Comparison of ENCODE assay signal across 8 mouse cellular contexts in genomic region chr8:72548644-72549313, GRCm38 (mm10). TPM values are rescaled to one million over a fixed set of nuclear protein-coding genes. Genes with fewer than 3 reads are reported as not detected.
DNase-seq lines count a peak whose midpoint lies in the region; ATAC-seq and TF ChIP-seq lines count a peak whose summit lies in the region.

No protein-coding gene starts in this region.

- no peak for DNase-seq in heart, embryonic 10.5 days (ENCODE audit: low spot score)
- DNase-seq in heart, postnatal 10 days: no peak
- peak; percentile 44 for DNase-seq in MEL-GATA-1-ER (ENCODE audit: extremely low read depth, low read depth)
- no peak for DNase-seq in midbrain, embryonic 10.5 days (ENCODE audit: low spot score)
- DNase-seq in thymus, postnatal 0 days (ENCODE audit: low spot score): no peak
- DNase-seq in Muller cell, postnatal 12 days (ENCODE audit: inconsistent ontology term): no peak

- ATAC-seq in forebrain, embryonic 12.5 days (ENCODE audit: low FRiP score): peak; percentile 75
- peak; percentile 62 for ATAC-seq in intestine, postnatal 0 days

- intact Hi-C loops in heart, postnatal 10 days (cut with DNase I): loop anchor here (1.0 to 5.0 kb wide), 2 partner anchors 56 to 126 kb away; partner anchors contain the start of genes Eps15l1 and Slc35e1

- peaks cover 26% of the 10 kb centered on the region for H3K4me1 ChIP-seq in heart, embryonic 10.5 days
- H3K4me1 ChIP-seq in forebrain, embryonic 12.5 days: peaks cover 30% of the 10 kb centered on the region
- peaks cover 10% of the 10 kb centered on the region; the same call in 1 of the 2 replicates for H3K4me1 ChIP-seq in intestine, postnatal 0 days (replicated peaks; ENCODE audit: control insufficient read depth, insufficient read depth, low read length)
- H3K4me1 ChIP-seq in midbrain, embryonic 10.5 days: peaks cover 35% of the 10 kb centered on the region

- under 1% methylated on average over 45 of the region's 45 CpGs for WGBS in heart, embryonic 10.5 days
- under 1% methylated on average over 45 of the region's 45 CpGs for WGBS in forebrain, embryonic 12.5 days
- under 1% methylated on average over 44 of the region's 45 CpGs for WGBS in intestine, postnatal 0 days
- WGBS in midbrain, embryonic 10.5 days: under 1% methylated on average over 45 of the region's 45 CpGs

- peak overlapping the region; percentile 96 for H3K27ac ChIP-seq in heart, embryonic 10.5 days
- peak overlapping the region; percentile 91 for H3K27ac ChIP-seq in forebrain, embryonic 12.5 days
- peak overlapping the region; percentile 87 for H3K27ac ChIP-seq in intestine, postnatal 0 days (ENCODE audit: low read depth, low read length)
- H3K27ac ChIP-seq in midbrain, embryonic 10.5 days (replicated peaks): peak overlapping the region; percentile 94

- no peak for TF ChIP-seq CTCF in intestine, postnatal 0 days (IDR thresholded peaks at IDR 0.05; ENCODE audit: low read depth)

- H3K4me2 ChIP-seq in forebrain, embryonic 12.5 days: peak overlapping the region; percentile 96
- peak overlapping the region; percentile 75 for H3K4me2 ChIP-seq in intestine, postnatal 0 days (replicated peaks; ENCODE audit: low read depth)

- H3K4me3 ChIP-seq in heart, embryonic 10.5 days: peak overlapping the region; percentile 85
- H3K4me3 ChIP-seq in forebrain, embryonic 12.5 days (replicated peaks): peak overlapping the region; percentile 93
- H3K4me3 ChIP-seq in intestine, postnatal 0 days (ENCODE audit: low read depth, low read length): peak overlapping the region; percentile 89
- peak overlapping the region; percentile 99 for H3K4me3 ChIP-seq in midbrain, embryonic 10.5 days

- no peaks in the 10 kb centered on the region for H3K27me3 ChIP-seq in heart, embryonic 10.5 days (ENCODE audit: insufficient read depth, poor library complexity, severe bottlenecking)
- H3K27me3 ChIP-seq in forebrain, embryonic 12.5 days: no peaks in the 10 kb centered on the region
- H3K27me3 ChIP-seq in intestine, postnatal 0 days (replicated peaks; ENCODE audit: control insufficient read depth, insufficient read depth, low read length): no peaks in the 10 kb centered on the region
- no peaks in the 10 kb centered on the region for H3K27me3 ChIP-seq in midbrain, embryonic 10.5 days (ENCODE audit: low read depth, poor library complexity, severe bottlenecking)

- peak overlapping the region; percentile 85 for H3K9ac ChIP-seq in forebrain, embryonic 12.5 days
- peak overlapping the region; percentile 58 for H3K9ac ChIP-seq in intestine, postnatal 0 days (ENCODE audit: low read depth, low read length)

- H3K9me3 ChIP-seq in heart, embryonic 10.5 days: no peaks in the 10 kb centered on the region
- no peaks in the 10 kb centered on the region for H3K9me3 ChIP-seq in forebrain, embryonic 12.5 days
- H3K9me3 ChIP-seq in intestine, postnatal 0 days (ENCODE audit: control insufficient read depth): no peaks in the 10 kb centered on the region
- H3K9me3 ChIP-seq in midbrain, embryonic 10.5 days (replicated peaks): no peaks in the 10 kb centered on the region

- peaks cover 20% of the 10 kb centered on the region for H3K36me3 ChIP-seq in heart, embryonic 10.5 days
- H3K36me3 ChIP-seq in forebrain, embryonic 12.5 days (replicated peaks): peaks cover 12% of the 10 kb centered on the region; the same call in 1 of the 2 replicates
- no peaks in the 10 kb centered on the region for H3K36me3 ChIP-seq in intestine, postnatal 0 days (ENCODE audit: control insufficient read depth, insufficient read depth)
- peaks cover 19% of the 10 kb centered on the region for H3K36me3 ChIP-seq in midbrain, embryonic 10.5 days

RNA-seq across cellular contexts. Expression of gene Med26, which starts 0.7 kb away (rescaled TPM):
- 12.7 and 14.9 TPM in 2 replicates for polyA plus RNA-seq in heart, embryonic 10.5 days (2016; fragmentation: Nextera tagmentation; extraction: Ambion mirVana)
- total RNA-seq in heart, postnatal 10 days (2021): 1 to 10 TPM; 9.3 to 9.9 TPM
- polyA plus RNA-seq in forebrain, embryonic 12.5 days (2016; fragmentation: Nextera tagmentation; extraction: Ambion mirVana): 20.2 and 20.8 TPM in 2 replicates
- polyA plus RNA-seq in intestine, postnatal 0 days (2015; fragmentation: Nextera tagmentation; extraction: Ambion mirVana): 6.4 and 7.8 TPM in 2 replicates
- 19.0 and 19.9 TPM in 2 replicates for polyA plus RNA-seq in midbrain, embryonic 10.5 days (2016; fragmentation: Nextera tagmentation; extraction: Ambion mirVana)
- polyA plus RNA-seq in thymus, postnatal 0 days (2015; fragmentation: Nextera tagmentation; extraction: Ambion mirVana): 12.7 and 15.1 TPM in 2 replicates

RNA-seq across cellular contexts. Expression of gene Smim7, which starts 22.1 kb away (rescaled TPM):
- 98.6 and 104 TPM in 2 replicates for polyA plus RNA-seq in heart, embryonic 10.5 days (2016; fragmentation: Nextera tagmentation; extraction: Ambion mirVana)
- 100 to 1,000 TPM; 120 to 122 TPM for total RNA-seq in heart, postnatal 10 days (2021)
- polyA plus RNA-seq in forebrain, embryonic 12.5 days (2016; fragmentation: Nextera tagmentation; extraction: Ambion mirVana): 108 and 123 TPM in 2 replicates
- polyA plus RNA-seq in intestine, postnatal 0 days (2015; fragmentation: Nextera tagmentation; extraction: Ambion mirVana): 106 and 112 TPM in 2 replicates
- polyA plus RNA-seq in midbrain, embryonic 10.5 days (2016; fragmentation: Nextera tagmentation; extraction: Ambion mirVana): 126 and 127 TPM in 2 replicates
- polyA plus RNA-seq in thymus, postnatal 0 days (2015; fragmentation: Nextera tagmentation; extraction: Ambion mirVana): 84.4 and 90.1 TPM in 2 replicates

RNA-seq across cellular contexts. Expression of gene Tmem38a, which starts 23.1 kb away (rescaled TPM):
- 42.0 and 60.3 TPM in 2 replicates for polyA plus RNA-seq in heart, embryonic 10.5 days (2016; fragmentation: Nextera tagmentation; extraction: Ambion mirVana)
- 100 to 1,000 TPM; 281 to 299 TPM for total RNA-seq in heart, postnatal 10 days (2021)
- polyA plus RNA-seq in forebrain, embryonic 12.5 days (2016; fragmentation: Nextera tagmentation; extraction: Ambion mirVana): 10.8 and 12.4 TPM in 2 replicates
- 6.0 and 7.0 TPM in 2 replicates for polyA plus RNA-seq in intestine, postnatal 0 days (2015; fragmentation: Nextera tagmentation; extraction: Ambion mirVana)
- polyA plus RNA-seq in midbrain, embryonic 10.5 days (2016; fragmentation: Nextera tagmentation; extraction: Ambion mirVana): 10.3 and 10.5 TPM in 2 replicates
- polyA plus RNA-seq in thymus, postnatal 0 days (2015; fragmentation: Nextera tagmentation; extraction: Ambion mirVana): 9.7 and 10.6 TPM in 2 replicates

RNA-seq across cellular contexts. Expression of gene Slc35e1, which starts 56.4 kb away (rescaled TPM):
- 21.5 and 23.8 TPM in 2 replicates for polyA plus RNA-seq in heart, embryonic 10.5 days (2016; fragmentation: Nextera tagmentation; extraction: Ambion mirVana)
- 10 to 100 TPM; 32.8 to 34.8 TPM for total RNA-seq in heart, postnatal 10 days (2021)
- 16.4 and 21.2 TPM in 2 replicates for polyA plus RNA-seq in forebrain, embryonic 12.5 days (2016; fragmentation: Nextera tagmentation; extraction: Ambion mirVana)
- 18.1 and 21.8 TPM in 2 replicates for polyA plus RNA-seq in intestine, postnatal 0 days (2015; fragmentation: Nextera tagmentation; extraction: Ambion mirVana)
- 13.1 and 16.3 TPM in 2 replicates for polyA plus RNA-seq in midbrain, embryonic 10.5 days (2016; fragmentation: Nextera tagmentation; extraction: Ambion mirVana)
- polyA plus RNA-seq in thymus, postnatal 0 days (2015; fragmentation: Nextera tagmentation; extraction: Ambion mirVana): 11.9 and 13.8 TPM in 2 replicates
